Mouse (Mus musculus): ENCODE data around the gene Actrt1. TPM values are rescaled to one million over a fixed set of nuclear protein-coding genes. Genes with fewer than 3 reads are reported as not detected.

Actrt1 gene
- polyA plus RNA-seq (2012; fragmentation: generic; extraction: Trizol): not detected

DNA sequence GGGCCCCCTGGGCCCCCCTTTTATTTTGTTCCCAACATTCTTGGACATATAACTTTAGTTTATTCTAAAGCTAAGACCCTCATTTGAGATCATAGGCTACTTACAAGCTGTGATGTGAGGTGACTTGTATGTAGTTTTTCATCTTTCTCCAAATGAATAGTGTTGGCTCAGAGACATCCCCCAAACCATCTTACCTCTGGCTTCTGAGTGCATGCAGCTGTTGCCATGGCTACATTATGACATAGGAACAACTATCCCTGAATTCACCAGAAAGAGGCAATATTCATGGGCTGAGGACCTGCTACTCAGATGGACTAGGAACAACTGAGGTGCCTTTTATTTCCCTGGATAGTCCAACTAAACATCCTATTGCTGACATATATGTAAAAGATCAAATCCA is at the start of gene Actrt1:
Actrt1 (plus strand) TSS at position 301 of the 400 bp plus-strand sequence.

